In genomic region chr3:30009596-30009995, GRCm38 (mm10) we compare ENCODE assay signal across 12 mouse cellular contexts.
A peak's percentile ranks its signal among the peaks of the same experiment; 100 is the strongest.
DNase-seq lines count a peak whose midpoint lies in the region; ATAC-seq and TF ChIP-seq lines count a peak whose summit lies in the region.
"Had no signal": no experiment of that assay in that cellular context is flagged by ENCODE, and none has a peak within 500 bp of the region (broad histone marks: within the 10 kb centered on the region; RNA-seq: fewer than 3 reads in every experiment).

No protein-coding gene starts in this region.

- H3K4me2 ChIP-seq in midbrain, embryonic 12.5 days (replicated peaks): 0 out of 2 replicates have a peak overlapping the region, but pooled peaks have one; percentile 11
- H3K4me2 ChIP-seq in midbrain, embryonic 13.5 days (replicated peaks): no peak overlapping the region
- H3K4me2 ChIP-seq: liver, embryonic 15.5 days had no signal

- no peaks in the 10 kb centered on the region for H3K36me3 ChIP-seq in kidney, adult 2 months (ENCODE audit: control insufficient read depth, insufficient read depth, low read length)
- no peaks in the 10 kb centered on the region for H3K36me3 ChIP-seq in midbrain, embryonic 12.5 days
- no peaks in the 10 kb centered on the region for H3K36me3 ChIP-seq in midbrain, embryonic 13.5 days
- H3K36me3 ChIP-seq: liver, embryonic 15.5 days had no signal

- no peaks in the 10 kb centered on the region for H3K27me3 ChIP-seq in kidney, adult 2 months (replicated peaks; ENCODE audit: control insufficient read depth, insufficient read depth, low read length)
- peaks cover 3% of the 10 kb centered on the region; the same call in 1 of the 2 replicates for H3K27me3 ChIP-seq in midbrain, embryonic 12.5 days
- peaks cover 13% of the 10 kb centered on the region for H3K27me3 ChIP-seq in midbrain, embryonic 13.5 days

- no peak for DNase-seq in gastrocnemius, adult 2 months
- DNase-seq in gastrocnemius, postnatal 36 days: no peak
- peak; percentile 13 for DNase-seq in kidney, adult 2 months
- no peak for DNase-seq in kidney, adult 8-10 months
- no peak for DNase-seq in layer of hippocampus, adult 2 months (ENCODE audit: low spot score in 2 of 2)
- no peak for DNase-seq in spleen, postnatal 14 days (ENCODE audit: low spot score in 2 of 2)
- DNase-seq: adrenal gland, postnatal 25 days; cerebellum, adult 11 months; right cerebral cortex, postnatal 4 days had no signal

- ATAC-seq in midbrain, embryonic 12.5 days (ENCODE audit: low FRiP score, low read depth): no peak
- ATAC-seq in midbrain, embryonic 13.5 days: no peak

- TF ChIP-seq POLR2A in kidney, adult 2 months (IDR thresholded peaks at IDR 0.05; ENCODE audit: low read depth, low read length): no peak

- TF ChIP-seq CTCF in gastrocnemius, adult 2 months (IDR thresholded peaks at IDR 0.05): no peak
- TF ChIP-seq CTCF in kidney, adult 2 months (conservative IDR thresholded peaks at IDR 0.05; ENCODE audit: insufficient read depth, insufficient read length, low read depth, low read length): no peak
- no peak for TF ChIP-seq CTCF in layer of hippocampus, adult 2 months (conservative IDR thresholded peaks at IDR 0.05)

- no peak overlapping the region for H3K9ac ChIP-seq in midbrain, embryonic 12.5 days (replicated peaks)
- H3K9ac ChIP-seq in midbrain, embryonic 13.5 days (replicated peaks): no peak overlapping the region
- H3K9ac ChIP-seq: liver, embryonic 15.5 days had no signal

- H3K4me3 ChIP-seq in gastrocnemius, adult 2 months: peak overlapping the region; percentile 75
- H3K4me3 ChIP-seq in kidney, adult 2 months (ENCODE audit: insufficient read depth, low read depth, low read length): peak overlapping the region; percentile 42; the same call in 1 of the 2 replicates
- no peak overlapping the region for H3K4me3 ChIP-seq in midbrain, embryonic 12.5 days
- H3K4me3 ChIP-seq in midbrain, embryonic 13.5 days (replicated peaks): no peak overlapping the region
- no peak overlapping the region for H3K4me3 ChIP-seq in layer of hippocampus, adult 2 months
- H3K4me3 ChIP-seq: liver, embryonic 15.5 days had no signal

- H3K9me3 ChIP-seq in midbrain, embryonic 12.5 days: no peaks in the 10 kb centered on the region
- no peaks in the 10 kb centered on the region for H3K9me3 ChIP-seq in midbrain, embryonic 13.5 days
- H3K9me3 ChIP-seq: liver, embryonic 15.5 days had no signal

- H3K4me1 ChIP-seq in kidney, adult 2 months (ENCODE audit: control insufficient read depth, insufficient read depth, low read length): peaks cover 7% of the 10 kb centered on the region; the same call in 1 of the 2 replicates
- H3K4me1 ChIP-seq in midbrain, embryonic 12.5 days: peaks cover 27% of the 10 kb centered on the region
- H3K4me1 ChIP-seq in midbrain, embryonic 13.5 days (replicated peaks): peaks cover 30% of the 10 kb centered on the region
- H3K4me1 ChIP-seq: liver, embryonic 15.5 days had no signal

- intact Hi-C loops in gastrocnemius, adult 2 months (cut with DNase I): no loop called here
- intact Hi-C loops in gastrocnemius, postnatal 36 days (cut with DNase I): no loop called here

- H3K27ac ChIP-seq in gastrocnemius, adult 2 months: peak overlapping the region; percentile 97; the same call in 1 of the 2 replicates
- H3K27ac ChIP-seq in kidney, adult 2 months (ENCODE audit: insufficient read depth, low read depth, low read length): peak overlapping the region; percentile 84
- no peak overlapping the region for H3K27ac ChIP-seq in midbrain, embryonic 12.5 days (replicated peaks)
- no peak overlapping the region for H3K27ac ChIP-seq in midbrain, embryonic 13.5 days
- H3K27ac ChIP-seq in layer of hippocampus, adult 2 months: no peak overlapping the region
- H3K27ac ChIP-seq: liver, embryonic 15.5 days had no signal

- WGBS in kidney, adult 2 months: 59% methylated on average over 5 of the region's 5 CpGs
- 73% methylated on average over 5 of the region's 5 CpGs for WGBS in midbrain, embryonic 12.5 days
- WGBS in midbrain, embryonic 13.5 days: 80% methylated on average over 5 of the region's 5 CpGs

Comparison
In these comparisons a context has a peak if more than half of its experiments do, and no peak if none do; other contexts are left out.
1. H3K27ac ChIP-seq: peak in gastrocnemius, adult 2 months (single experiment) and kidney, adult 2 months (single experiment); none in midbrain, embryonic 12.5 days (single experiment), midbrain, embryonic 13.5 days (single experiment) and layer of hippocampus, adult 2 months (single experiment).
2. H3K4me3 ChIP-seq: peak in gastrocnemius, adult 2 months (single experiment) and kidney, adult 2 months (single experiment); none in midbrain, embryonic 12.5 days (single experiment), midbrain, embryonic 13.5 days (single experiment) and layer of hippocampus, adult 2 months (single experiment).